Mouse (Mus musculus) C2C12 (cell line): ENCODE data around the gene Nup107. TPM values are rescaled to one million over a fixed set of nuclear protein-coding genes. Genes with fewer than 3 reads are reported as not detected.
A peak's percentile ranks its signal among the peaks of the same experiment; 100 is the strongest.

Experiments
- H3K27me3 ChIP-seq: one replicate; pipeline ENCODE4 v1.6.1; 2011; ENCODE audit not compliant: control insufficient read depth, insufficient read depth, insufficient read length
- H3K36me3 ChIP-seq: one replicate; pipeline ENCODE4 v1.6.1; 2011; ENCODE audit not compliant: control insufficient read depth, insufficient read depth
- H3K4me3 ChIP-seq: one replicate; pipeline ENCODE4 v1.5.1; 2011; ENCODE audit warnings: mild to moderate bottlenecking, control low read depth; ENCODE audit not compliant: poor library complexity, insufficient read depth, severe bottlenecking
- H3K79me2 ChIP-seq: one replicate; pipeline ENCODE4 v1.6.1; 2011; ENCODE audit not compliant: control insufficient read depth, insufficient read depth
- H3K79me3 ChIP-seq: one replicate; pipeline ENCODE4 v1.6.1; 2011; ENCODE audit warnings: low read depth, control low read depth
- H3ac ChIP-seq: one replicate; pipeline ENCODE3; 2011; ENCODE audit warnings: low read depth; ENCODE audit not compliant: control insufficient read depth, insufficient read length
- CEBPB ChIP-seq: IDR thresholded peaks from one replicate; pipeline ENCODE4 v1.6.1; 2011; ENCODE audit warnings: low read depth, mild to moderate bottlenecking, control low read depth, moderate library complexity
- CTCF ChIP-seq: IDR thresholded peaks from one replicate; pipeline ENCODE4 v1.5.1; 2011; ENCODE audit not compliant: control insufficient read depth, insufficient read depth, insufficient read length
- FOSL1 ChIP-seq: IDR thresholded peaks from one replicate; pipeline ENCODE4 v1.8.0; 2011; ENCODE audit warnings: mild to moderate bottlenecking, low read length; ENCODE audit not compliant: poor library complexity, insufficient read depth, severe bottlenecking
- MAX ChIP-seq: IDR thresholded peaks from one replicate; pipeline ENCODE4 v1.6.1; 2011; ENCODE audit warnings: mild to moderate bottlenecking, control low read depth
- MYOD1 ChIP-seq: IDR thresholded peaks from one replicate; pipeline ENCODE4 v1.6.1; 2011; ENCODE audit warnings: low read depth; ENCODE audit not compliant: control insufficient read depth, insufficient read length
- MYOG ChIP-seq: IDR thresholded peaks from one replicate; pipeline ENCODE4 v1.6.1; 2011; ENCODE audit not compliant: control insufficient read depth, insufficient read length; ENCODE audit errors: extremely low read depth
- USF1 ChIP-seq: IDR thresholded peaks from one replicate; pipeline ENCODE4 v1.6.1; 2011; ENCODE audit warnings: low read depth, mild to moderate bottlenecking, control low read depth, moderate library complexity
- polyA plus RNA-seq: library from polyadenylated mRNA; unstranded; fragments of >200 nt; fragmentation: generic; extraction: Trizol; gene quantifications from one replicate; pipeline ENCODE4 v1.2.1, GENCODE M21; 2012; ENCODE audit warnings: missing spikeins

Gene Nup107
- polyA plus RNA-seq, 1 experiment = 41.2 TPM

GRCm38 (mm10) chr10:117714928-117715500 lies 77.5 kb downstream of the Nup107 start:
- H3K36me3 ChIP-seq = no peaks in the 10 kb centered on the region
- no peak overlapping the region for H3K4me3 ChIP-seq
- peaks cover 11% of the 10 kb centered on the region for H3K79me2 ChIP-seq
- H3K79me3 ChIP-seq = no peaks in the 10 kb centered on the region
- H3K27me3 ChIP-seq = no peaks in the 10 kb centered on the region
- TF ChIP-seq MYOG = no peak
- TF ChIP-seq MYOD1 = no peak
- no peak for TF ChIP-seq MAX
- peak; percentile 27 for TF ChIP-seq USF1
- no peak overlapping the region for H3ac ChIP-seq

- H3K36me3 ChIP-seq = peaks cover 5% of the 10 kb centered on the region
- no peak overlapping the region for H3ac ChIP-seq
- TF ChIP-seq MYOG (no peak), CEBPB (no peak), FOSL1 (no peak), MAX (no peak), CTCF (no peak), USF1 (no peak), MYOD1 (no peak)
- H3K27me3 ChIP-seq = no peaks in the 10 kb centered on the region
- H3K79me2 ChIP-seq = peaks cover 20% of the 10 kb centered on the region
- peaks cover 9% of the 10 kb centered on the region for H3K79me3 ChIP-seq
- no peak overlapping the region for H3K4me3 ChIP-seq
Observed at GRCm38 (mm10) chr10:117714048-117714545, 78.4 kb downstream of the Nup107 start.

- no peak overlapping the region for H3ac ChIP-seq
- no peaks in the 10 kb centered on the region for H3K27me3 ChIP-seq
- H3K79me2 ChIP-seq = peaks cover 26% of the 10 kb centered on the region
- peaks cover 15% of the 10 kb centered on the region for H3K79me3 ChIP-seq
- H3K36me3 ChIP-seq = peaks cover 11% of the 10 kb centered on the region
- no peak overlapping the region for H3K4me3 ChIP-seq
- TF ChIP-seq CTCF (no peak), CEBPB (no peak), USF1 (no peak), FOSL1 (no peak), MYOG (no peak), MYOD1 (no peak), MAX (no peak)
Observed at GRCm38 (mm10) chr10:117713466-117713865, 79.0 kb downstream of the Nup107 start.

GRCm38 (mm10) chr10:117712871-117713270 lies 79.6 kb downstream of the Nup107 start:
- no peak for TF ChIP-seq CTCF
- TF ChIP-seq MYOG = no peak
- TF ChIP-seq MYOD1 = no peak
- no peak for TF ChIP-seq MAX
- no peak for TF ChIP-seq FOSL1
- no peak for TF ChIP-seq USF1
- no peak for TF ChIP-seq CEBPB
- Histone ChIP-seq H3K79me2 (peaks cover 32% of the 10 kb centered on the region), H3ac (no peak overlapping the region), H3K79me3 (peaks cover 21% of the 10 kb centered on the region), H3K4me3 (no peak overlapping the region), H3K27me3 (no peaks in the 10 kb centered on the region), H3K36me3 (peaks cover 17% of the 10 kb centered on the region)

GRCm38 (mm10) chr10:117712191-117712754 lies 80.2 kb downstream of the Nup107 start:
- H3K79me2 ChIP-seq = peaks cover 38% of the 10 kb centered on the region
- TF ChIP-seq USF1 (no peak), FOSL1 (no peak), MYOD1 (no peak)
- H3K36me3 ChIP-seq = peaks cover 23% of the 10 kb centered on the region
- H3K4me3 ChIP-seq = no peak overlapping the region
- no peaks in the 10 kb centered on the region for H3K27me3 ChIP-seq
- H3K79me3 ChIP-seq = peaks cover 27% of the 10 kb centered on the region
- H3ac ChIP-seq = no peak overlapping the region

- peaks cover 36% of the 10 kb centered on the region for H3K79me3 ChIP-seq
- H3ac ChIP-seq = no peak overlapping the region
- H3K36me3 ChIP-seq = peaks cover 32% of the 10 kb centered on the region
- H3K79me2 ChIP-seq = peaks cover 47% of the 10 kb centered on the region
- no peak overlapping the region for H3K4me3 ChIP-seq
- no peak for TF ChIP-seq CTCF
- H3K27me3 ChIP-seq = no peaks in the 10 kb centered on the region
Observed at GRCm38 (mm10) chr10:117711408-117711807, 81.1 kb downstream of the Nup107 start.
